Mouse (Mus musculus): Measurements from ENCODE around the gene Fignl2. TPM values are rescaled to one million over a fixed set of nuclear protein-coding genes. Genes with fewer than 3 reads are reported as not detected.

Gene Fignl2
- polyA plus RNA-seq, 2 experiments: 0.15 to 3.7 TPM

GRCm38 (mm10) chr15:101002466-101002865 is 75.9 kb downstream of the Fignl2 start:
- H3K9me3 ChIP-seq (ENCODE audit: control insufficient read depth, low read length): no peaks in the 10 kb centered on the region
- H3K27ac ChIP-seq (replicated peaks; ENCODE audit: low read depth, low read length): no peak overlapping the region
- no peaks in the 10 kb centered on the region for H3K4me1 ChIP-seq (ENCODE audit: control insufficient read depth, insufficient read depth, low read length)
- no peaks in the 10 kb centered on the region for H3K36me3 ChIP-seq (ENCODE audit: control insufficient read depth, insufficient read depth, low read length)
- no peak overlapping the region for H3K9ac ChIP-seq (ENCODE audit: low read depth, low read length, severe bottlenecking)
- H3K4me3 ChIP-seq (replicated peaks; ENCODE audit: low read length): no peak overlapping the region
- ATAC-seq (ENCODE audit: low FRiP score, low read depth): no peak
- no peak overlapping the region for H3K4me2 ChIP-seq (replicated peaks; ENCODE audit: low read depth, low read length, severe bottlenecking)
- 88% methylated on average over 3 of the region's 3 CpGs for WGBS
- no peak for TF ChIP-seq POLR2A (IDR thresholded peaks at IDR 0.05; ENCODE audit: borderline replicate concordance, extremely low read depth, insufficient read depth, insufficient read length)
- DNase-seq (ENCODE audit: low spot score): no peak
- no peaks in the 10 kb centered on the region for H3K27me3 ChIP-seq (ENCODE audit: control insufficient read depth, insufficient read depth, low read length)

GRCm38 (mm10) chr15:101001685-101002084 is 76.7 kb downstream of the Fignl2 start:
- TF ChIP-seq POLR2A (IDR thresholded peaks at IDR 0.05; ENCODE audit: borderline replicate concordance, extremely low read depth, insufficient read depth, insufficient read length): no peak
- H3K9ac ChIP-seq (ENCODE audit: low read depth, low read length, severe bottlenecking): no peak overlapping the region
- no peak overlapping the region for H3K4me2 ChIP-seq (replicated peaks; ENCODE audit: low read depth, low read length, severe bottlenecking)
- H3K9me3 ChIP-seq (ENCODE audit: control insufficient read depth, low read length): no peaks in the 10 kb centered on the region
- no peaks in the 10 kb centered on the region for H3K4me1 ChIP-seq (ENCODE audit: control insufficient read depth, insufficient read depth, low read length)
- DNase-seq (ENCODE audit: low spot score): no peak
- H3K4me3 ChIP-seq (replicated peaks; ENCODE audit: low read length): no peak overlapping the region
- no peaks in the 10 kb centered on the region for H3K36me3 ChIP-seq (ENCODE audit: control insufficient read depth, insufficient read depth, low read length)
- ATAC-seq (ENCODE audit: low FRiP score, low read depth): no peak
- no peak overlapping the region for H3K27ac ChIP-seq (replicated peaks; ENCODE audit: low read depth, low read length)
- H3K27me3 ChIP-seq (ENCODE audit: control insufficient read depth, insufficient read depth, low read length): no peaks in the 10 kb centered on the region
- WGBS: 97% methylated on average over 1 of the region's 1 CpGs

Other genes with a start within 250 kb of the Fignl2 start
- gene Scn8a, start 208.7 kb downstream of the Fignl2 start, polyA plus RNA-seq (2012; rRNA removed): 7.9 and 8.4 TPM in 2 replicates
- 4.3 and 4.7 TPM in 2 replicates for gene Scn8a, start 208.7 kb downstream of the Fignl2 start, polyA plus RNA-seq (2014; fragmentation: Nextera tagmentation; extraction: Ambion mirVana)
- 0.05 TPM in 1 of 2 replicates, not detected in the other for gene Gm47841, start 31.2 kb downstream of the Fignl2 start, polyA plus RNA-seq (2012; rRNA removed)
- gene Gm47841, start 31.2 kb downstream of the Fignl2 start, polyA plus RNA-seq (2014; fragmentation: Nextera tagmentation; extraction: Ambion mirVana): not detected in 2 replicates
- not detected in 2 replicates for gene Ankrd33, start 37.2 kb upstream of the Fignl2 start, polyA plus RNA-seq (2012; rRNA removed)
- gene Ankrd33, start 37.2 kb upstream of the Fignl2 start, polyA plus RNA-seq (2014; fragmentation: Nextera tagmentation; extraction: Ambion mirVana): not detected in 2 replicates
- 16.1 and 17.8 TPM in 2 replicates for gene Acvrl1, start 50.0 kb upstream of the Fignl2 start, polyA plus RNA-seq (2012; rRNA removed)
- gene Acvrl1, start 50.0 kb upstream of the Fignl2 start, polyA plus RNA-seq (2014; fragmentation: Nextera tagmentation; extraction: Ambion mirVana): 8.2 and 10.2 TPM in 2 replicates
- 27.2 and 32.8 TPM in 2 replicates for gene Acvr1b, start 95.5 kb upstream of the Fignl2 start, polyA plus RNA-seq (2012; rRNA removed)
- gene Acvr1b, start 95.5 kb upstream of the Fignl2 start, polyA plus RNA-seq (2014; fragmentation: Nextera tagmentation; extraction: Ambion mirVana): 12.3 and 12.9 TPM in 2 replicates
- 20.5 and 25.8 TPM in 2 replicates for gene Grasp, start 145.6 kb upstream of the Fignl2 start, polyA plus RNA-seq (2012; rRNA removed)
- 7.4 and 7.5 TPM in 2 replicates for gene Grasp, start 145.6 kb upstream of the Fignl2 start, polyA plus RNA-seq (2014; fragmentation: Nextera tagmentation; extraction: Ambion mirVana)
- 19.6 and 31.2 TPM in 2 replicates for gene Nr4a1, start 175.7 kb upstream of the Fignl2 start, polyA plus RNA-seq (2012; rRNA removed)
- gene Nr4a1, start 175.7 kb upstream of the Fignl2 start, polyA plus RNA-seq (2014; fragmentation: Nextera tagmentation; extraction: Ambion mirVana): 9.9 and 10.5 TPM in 2 replicates
- gene Atg101, start 205.7 kb upstream of the Fignl2 start, polyA plus RNA-seq (2012; rRNA removed): 42.9 and 47.2 TPM in 2 replicates
- gene Atg101, start 205.7 kb upstream of the Fignl2 start, polyA plus RNA-seq (2014; fragmentation: Nextera tagmentation; extraction: Ambion mirVana): 53.3 and 56.0 TPM in 2 replicates
- 1.0 and 2.2 TPM in 2 replicates for gene 6030408B16Rik, start 214.6 kb upstream of the Fignl2 start, polyA plus RNA-seq (2012; rRNA removed)
- 0.74 and 1.8 TPM in 2 replicates for gene 6030408B16Rik, start 214.6 kb upstream of the Fignl2 start, polyA plus RNA-seq (2014; fragmentation: Nextera tagmentation; extraction: Ambion mirVana)